Mouse (Mus musculus) CH12.LX (cell line): ENCODE results near the gene Mis18a.

ENCODE experiments used
- CHD2 ChIP-seq: IDR thresholded peaks from 2 replicates; pipeline ENCODE4 v1.6.1; 2011; ENCODE audit warnings: low read length, improper control_type of control experiment
- CTCF ChIP-seq, 2 experiments: IDR thresholded peaks in 1 of 2; conservative IDR thresholded peaks in 1 of 2; 2 replicates each; pipeline ENCODE4 v1.5.1; 2011 to 2012; ENCODE audit warnings: low read depth in 2 of 2, low read length in 2 of 2, improper control_type of control experiment in 1 of 2, inconsistent platforms in 1 of 2, mild to moderate bottlenecking in 1 of 2, moderate library complexity in 1 of 2
- GABPA ChIP-seq: IDR thresholded peaks from 2 replicates; pipeline ENCODE4 v1.6.1; 2012; ENCODE audit warnings: low read depth, low read length, improper control_type of control experiment, inconsistent platforms; ENCODE audit not compliant: insufficient replicate concordance
- MAFK ChIP-seq: IDR thresholded peaks from 2 replicates; pipeline ENCODE4 v1.6.1; 2011; ENCODE audit warnings: low read length, improper control_type of control experiment; ENCODE audit not compliant: insufficient replicate concordance
- MAX ChIP-seq: IDR thresholded peaks from 2 replicates; pipeline ENCODE4 v1.6.1; 2011; ENCODE audit warnings: low read length, improper control_type of control experiment
- NELFE ChIP-seq: IDR thresholded peaks from 2 replicates; pipeline ENCODE4 v1.6.1; 2011; ENCODE audit warnings: low read depth, low read length, improper control_type of control experiment
- NRF1 ChIP-seq: IDR thresholded peaks from 2 replicates; pipeline ENCODE4 v1.6.1; 2014; ENCODE audit warnings: low read depth, mild to moderate bottlenecking, inconsistent platforms, low read length, improper control_type of control experiment, moderate library complexity
- PAX5 ChIP-seq: IDR thresholded peaks from 2 replicates; pipeline ENCODE4 v1.6.1; 2012; ENCODE audit warnings: low read length, inconsistent platforms, mixed read lengths
- POLR2A ChIP-seq: IDR thresholded peaks from 2 replicates; pipeline ENCODE4 v1.6.1; 2011; ENCODE audit warnings: low read depth, mild to moderate bottlenecking, improper control_type of control experiment, low read length
- TBP ChIP-seq: conservative IDR thresholded peaks from 2 replicates; pipeline ENCODE4 v1.6.1; 2011; ENCODE audit warnings: low read depth, low read length, improper control_type of control experiment
- ZC3H11A ChIP-seq: IDR thresholded peaks from 2 replicates; pipeline ENCODE4 v1.6.1; 2012; ENCODE audit warnings: low read depth, mild to moderate bottlenecking, inconsistent platforms, low read length, improper control_type of control experiment
- ZMIZ1 ChIP-seq: IDR thresholded peaks from 2 replicates; pipeline ENCODE4 v1.6.1; 2012; ENCODE audit warnings: low read depth, mild to moderate bottlenecking, inconsistent platforms, low read length, improper control_type of control experiment
- ZNF384 ChIP-seq: IDR thresholded peaks from 2 replicates; pipeline ENCODE4 v1.6.1; 2012; ENCODE audit warnings: low read depth, low read length, improper control_type of control experiment, inconsistent platforms

DNA sequence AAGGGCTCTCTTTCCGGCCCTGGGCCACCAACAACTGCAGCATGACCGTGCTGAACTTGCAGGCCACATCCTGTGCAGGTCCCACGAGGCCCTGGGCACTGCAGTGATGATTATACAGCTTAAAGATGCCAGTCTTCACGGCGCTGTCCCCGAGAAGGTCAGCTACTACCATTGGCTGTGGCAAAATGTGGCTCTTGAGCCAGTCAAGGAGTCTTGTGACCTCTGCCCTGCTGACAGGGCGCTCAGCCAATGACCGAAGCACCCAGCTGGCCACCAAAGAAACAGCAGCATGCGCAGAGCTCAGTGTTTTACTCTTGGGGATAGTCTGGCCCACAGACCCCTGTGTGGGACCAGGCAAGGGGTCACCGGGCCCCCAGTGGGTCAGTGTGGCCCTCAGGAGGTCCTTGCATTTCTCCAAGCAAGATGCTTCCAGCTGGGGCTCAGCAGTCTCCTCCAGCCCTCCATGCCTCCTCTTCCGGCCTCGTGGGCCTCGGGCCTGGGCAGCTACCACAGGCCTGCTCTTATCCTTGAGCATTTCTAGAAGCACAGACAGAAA, 26.3 kb upstream of the Mis18a start:
- TF ChIP-seq NRF1 (no peak), ZNF384 (no peak), POLR2A (no peak), CTCF (conservative IDR thresholded peaks at IDR 0.05 in 1 of 2, IDR thresholded peaks at IDR 0.05 in 1 of 2; ENCODE audit: low read depth in 2 of 2, low read length in 2 of 2) (no peak), MAX (no peak), GABPA (no peak), NELFE (no peak), TBP (no peak), CHD2 (no peak), ZC3H11A (no peak), PAX5 (no peak), MAFK (no peak), ZMIZ1 (no peak)
